Mouse (Mus musculus): Measurements from ENCODE around the gene Chrdl2.
"Not testable (repeated sequence)": the region's sequence is repeated elsewhere in the genome, so short reads cannot be mapped to it uniquely, and the experiment has no call there.

Chrdl2 gene

DNA sequence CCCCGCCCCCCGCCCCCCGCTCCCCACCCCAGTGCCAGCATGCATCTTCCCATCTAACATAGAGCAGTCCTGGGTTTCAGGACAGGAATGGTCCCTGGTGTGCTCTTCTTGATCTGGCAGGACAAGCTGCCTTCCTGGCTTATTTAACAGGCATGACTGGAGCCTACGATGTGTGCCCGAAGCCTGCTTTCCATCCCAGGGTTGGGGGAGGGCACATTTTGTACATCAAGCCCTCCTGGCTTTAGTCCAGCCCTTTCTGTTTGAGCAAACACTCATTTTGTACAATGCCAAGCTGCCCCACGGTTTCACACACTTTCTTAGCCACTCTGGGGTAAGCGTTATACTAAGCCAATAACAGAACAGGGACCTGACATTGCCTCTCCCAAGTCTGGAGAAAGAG lies 30.1 kb downstream of the Chrdl2 start:
- no peak for DNase-seq (ENCODE audit: low spot score)

DNA sequence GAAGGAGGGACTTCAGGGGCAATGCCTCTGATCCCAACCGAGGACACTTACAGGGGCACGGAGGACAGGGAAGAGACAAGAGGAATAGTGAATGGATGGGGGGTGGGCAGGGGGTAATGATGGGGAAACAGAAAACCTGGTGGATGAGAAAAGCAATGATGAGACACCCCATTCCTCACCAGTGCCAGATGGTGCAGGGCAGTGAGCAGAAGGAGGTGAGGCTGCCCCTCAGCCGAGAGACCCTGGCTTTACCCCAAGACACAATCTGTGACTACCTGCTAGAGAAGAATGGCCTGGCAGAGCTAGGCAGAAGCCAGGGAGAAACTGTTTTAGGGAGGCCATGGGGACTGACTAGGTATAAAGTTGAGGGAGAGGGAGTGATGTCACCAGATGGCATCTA lies 30.5 kb downstream of the Chrdl2 start:
- DNase-seq (ENCODE audit: low spot score), result no peak

DNA sequence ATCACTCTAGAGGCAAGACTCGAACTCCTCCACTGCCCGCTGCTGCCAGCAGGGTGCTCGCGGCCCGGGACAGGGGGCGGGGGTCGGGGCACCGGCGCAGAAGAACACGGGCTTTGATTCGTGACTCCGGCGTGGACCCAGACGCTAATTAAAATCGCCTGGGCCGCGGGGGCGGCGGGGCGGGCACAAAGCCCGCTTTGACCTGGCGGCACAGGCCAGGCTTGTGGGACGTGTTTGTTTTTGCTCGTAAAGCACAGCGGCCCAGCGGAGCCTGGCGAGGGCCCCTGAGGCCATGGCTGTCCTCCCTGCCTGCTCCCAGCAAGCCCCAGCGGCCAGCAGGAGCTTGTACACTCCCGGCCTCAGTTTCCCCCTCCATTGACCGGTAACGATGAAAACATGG lies 36.1 kb downstream of the Chrdl2 start:
- DNase-seq (ENCODE audit: low spot score), result no peak

DNA sequence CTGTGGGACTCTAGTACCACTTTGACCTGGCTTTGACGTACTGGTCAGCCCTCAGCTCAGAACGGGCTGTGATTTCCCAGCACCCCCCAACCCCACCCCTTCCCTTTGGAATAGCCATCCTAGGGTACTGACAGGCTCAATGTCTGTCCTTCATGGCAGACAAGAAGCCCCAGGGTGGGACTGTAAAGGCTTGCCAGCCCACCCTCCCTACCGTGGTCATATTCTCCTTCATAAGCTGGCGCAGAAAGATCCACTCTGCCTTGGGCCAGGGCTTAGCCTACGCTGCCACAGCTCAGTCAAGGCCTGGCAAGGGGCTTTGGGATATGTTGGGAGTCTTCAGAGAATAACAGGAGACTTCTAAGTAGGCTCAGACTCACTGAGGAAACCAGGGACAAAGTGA lies 37.1 kb downstream of the Chrdl2 start:
- no peak for DNase-seq (ENCODE audit: low spot score)

DNA sequence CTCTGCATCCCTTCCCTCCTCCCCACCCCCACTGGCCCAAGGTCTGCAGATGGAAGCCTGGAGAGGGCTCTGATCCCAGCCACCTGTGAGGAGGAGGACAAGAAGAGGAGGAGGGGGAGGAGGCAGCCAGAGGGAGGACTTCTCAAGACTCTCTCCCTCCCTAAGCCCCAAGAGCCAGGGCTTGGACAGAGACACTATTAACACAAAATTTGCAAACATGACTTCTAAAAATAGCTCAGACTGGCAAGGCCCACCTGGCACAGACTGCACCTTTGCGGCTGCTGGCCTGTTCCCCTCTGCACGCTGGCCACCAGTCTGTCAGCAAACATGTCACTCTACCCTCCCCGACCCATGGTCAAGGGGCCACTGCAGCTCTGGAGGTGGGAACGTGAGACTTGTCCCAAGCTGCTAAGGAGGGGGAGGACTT lies 37.6 kb downstream of the Chrdl2 start:
- DNase-seq (ENCODE audit: low spot score), result peak; percentile 6

DNA sequence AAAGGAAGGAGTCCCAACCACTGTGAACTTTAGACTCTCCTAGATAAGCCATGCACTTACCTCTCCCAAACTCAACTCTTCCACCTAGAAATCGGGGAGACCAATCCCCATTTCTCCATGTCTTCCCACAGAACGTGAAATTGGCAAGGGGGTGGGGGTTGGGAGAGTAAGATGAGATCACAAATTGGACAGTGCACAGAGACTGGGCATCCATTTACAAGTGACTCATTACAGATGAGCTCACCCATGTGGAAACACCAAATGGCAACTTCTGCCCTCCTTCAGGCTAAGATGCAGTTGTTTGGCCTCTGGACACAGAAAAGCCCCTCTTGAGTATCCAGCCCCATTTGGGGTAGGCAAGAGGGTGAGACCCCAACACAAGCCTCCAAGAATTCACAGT lies 40.5 kb downstream of the Chrdl2 start:
- DNase-seq (ENCODE audit: low spot score), result no peak

DNA sequence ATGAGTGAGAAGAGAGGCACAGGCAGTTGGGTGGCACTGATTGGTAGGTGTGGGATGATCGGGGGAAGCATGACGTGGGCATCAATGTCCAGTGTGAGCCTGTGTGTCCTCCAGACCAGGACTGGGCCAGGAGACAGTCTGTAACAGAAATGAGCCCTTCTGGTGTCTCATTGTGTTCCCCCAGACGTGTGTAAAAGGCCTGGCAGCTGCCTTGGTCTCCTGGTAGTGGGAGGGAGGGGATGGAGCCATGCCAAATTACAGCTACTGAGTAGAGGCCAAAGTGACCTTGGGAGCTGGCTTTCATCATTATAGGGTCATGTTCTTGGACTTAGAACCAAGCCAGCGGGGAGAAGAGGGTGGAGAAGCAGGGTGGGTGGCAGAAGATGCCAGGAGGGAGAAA lies 45.9 kb downstream of the Chrdl2 start:
- no peak for DNase-seq (ENCODE audit: low spot score)

DNA sequence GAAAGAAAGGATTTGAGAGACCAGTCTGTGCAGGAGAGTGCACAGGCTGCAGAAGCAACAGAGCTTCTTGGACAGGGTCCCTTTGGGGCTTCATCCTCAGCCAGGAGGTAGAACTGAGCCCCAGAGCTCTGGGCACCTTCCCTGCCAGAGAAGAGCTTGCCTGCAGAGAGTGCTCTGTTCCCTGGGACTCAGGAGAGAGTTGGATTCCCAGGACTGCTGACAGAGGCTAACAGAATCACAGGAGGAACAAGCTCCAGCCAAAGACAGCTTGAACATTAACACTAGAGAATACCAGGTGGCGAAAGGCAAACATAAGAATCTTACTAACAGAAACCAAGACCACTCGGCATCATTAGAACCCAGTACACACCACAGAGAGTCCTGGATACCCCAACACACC lies 47.0 kb downstream of the Chrdl2 start:
- not testable (repeated sequence) for DNase-seq (ENCODE audit: low spot score)

DNA sequence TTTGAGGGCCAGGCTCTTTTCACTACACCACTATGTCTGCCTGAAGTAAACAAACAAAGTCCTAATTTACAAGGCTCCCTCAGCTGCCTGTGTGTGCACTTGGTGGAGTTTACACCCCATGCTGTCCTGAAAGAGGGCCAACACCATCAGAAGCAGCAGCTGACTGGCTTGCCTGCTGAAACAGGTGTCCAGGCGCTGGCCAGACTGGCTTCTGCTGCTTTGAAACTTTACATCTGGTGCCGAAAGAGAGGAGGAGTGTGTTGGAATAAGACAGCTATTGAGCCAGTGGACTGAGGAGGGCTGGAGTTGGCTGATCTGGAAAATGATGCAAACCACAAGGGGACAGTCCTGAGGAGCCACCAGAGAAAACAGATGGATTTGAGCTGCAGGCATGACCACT lies 68.0 kb downstream of the Chrdl2 start:
- peak; percentile 25 for DNase-seq (ENCODE audit: low spot score)

DNA sequence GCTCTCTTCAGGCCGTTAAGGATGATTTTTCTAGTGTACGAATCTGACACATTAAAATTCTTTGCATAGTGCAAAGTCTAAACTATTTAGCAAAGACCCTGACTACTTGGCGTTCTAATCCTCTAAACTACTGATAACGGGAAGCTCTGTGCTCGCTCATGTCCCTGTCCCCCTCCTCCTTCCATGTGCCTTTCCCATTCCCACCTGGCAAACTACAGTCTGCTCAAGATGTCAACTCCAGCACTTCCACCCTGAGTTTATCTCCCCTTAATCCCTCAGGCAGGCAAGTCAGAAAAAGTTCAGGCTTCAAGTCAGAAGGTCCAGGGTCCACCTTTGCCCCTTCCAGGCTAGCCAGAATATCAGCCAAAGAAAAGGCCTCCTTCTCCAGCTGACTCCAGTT lies 70.3 kb downstream of the Chrdl2 start:
- no peak for DNase-seq (ENCODE audit: low spot score)

DNA sequence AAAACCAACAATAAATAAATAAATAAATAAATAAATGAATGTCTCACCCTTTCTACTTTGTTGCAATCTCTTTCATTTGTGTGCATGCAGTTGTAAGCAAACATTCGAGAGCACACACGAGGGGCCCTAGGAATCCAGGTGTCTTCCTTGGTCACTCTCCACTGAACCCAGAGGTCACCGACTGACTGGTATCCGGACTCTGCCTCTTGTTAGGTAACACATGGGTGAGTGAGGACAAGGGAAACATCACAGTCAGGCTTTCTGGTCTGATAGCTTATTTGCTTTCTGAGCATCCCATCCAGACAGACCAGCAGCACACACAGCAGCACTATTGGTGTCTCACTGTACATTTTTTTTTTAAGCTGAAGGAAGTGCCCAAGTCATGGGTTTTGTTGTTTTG lies 71.1 kb downstream of the Chrdl2 start:
- DNase-seq (ENCODE audit: low spot score), result no peak

DNA sequence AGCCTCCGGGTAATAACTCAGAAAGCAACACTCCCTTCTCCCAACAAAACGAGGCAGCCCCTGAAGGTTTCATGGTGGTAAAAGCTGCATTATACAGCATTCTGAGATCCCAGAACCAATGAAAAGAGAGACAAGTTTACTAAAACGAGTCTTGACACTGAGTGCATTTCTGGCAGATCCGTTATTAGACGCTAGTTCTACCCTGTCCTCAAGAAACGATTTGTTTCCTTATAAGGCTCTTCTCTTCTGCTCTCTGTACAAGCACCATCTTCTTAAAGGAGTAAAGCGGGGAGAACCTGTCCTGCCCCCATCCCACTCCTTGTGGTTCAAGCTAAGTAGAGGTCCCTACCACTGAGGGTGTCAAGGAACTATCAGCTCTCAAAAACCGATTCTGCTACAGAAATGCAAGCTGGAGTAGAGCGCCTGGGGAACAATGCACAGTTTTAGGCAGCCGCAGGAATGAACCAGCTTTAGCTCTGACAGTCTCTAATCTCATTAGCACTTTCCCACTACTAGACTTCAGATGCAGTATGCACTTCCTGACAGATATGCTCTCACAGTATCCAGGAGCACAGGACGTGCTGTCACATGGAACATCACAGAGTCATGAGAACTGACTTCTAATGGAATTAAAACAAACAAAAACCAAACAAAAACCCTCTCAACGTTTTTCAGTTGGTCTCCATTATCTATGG lies 74.3 kb downstream of the Chrdl2 start:
- DNase-seq (ENCODE audit: low spot score), result no peak

DNA sequence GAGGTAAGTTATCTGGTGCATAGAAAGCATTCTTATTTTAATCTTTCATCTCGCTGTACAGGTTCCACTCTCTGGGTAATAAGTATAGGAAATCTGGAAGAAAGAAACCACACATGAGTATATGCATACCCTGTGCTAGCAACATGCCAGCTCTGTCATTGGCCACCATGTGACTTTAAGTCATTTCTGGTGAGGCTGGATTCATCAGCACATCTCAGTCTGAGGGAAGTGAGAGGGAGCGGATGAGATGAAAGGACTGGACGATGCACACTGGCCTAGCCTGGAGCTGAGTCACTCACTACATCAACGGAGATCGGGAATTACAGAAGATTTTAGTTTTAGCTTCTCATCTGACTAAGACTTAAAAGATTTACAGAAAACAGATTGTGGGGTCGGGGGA lies 76.9 kb downstream of the Chrdl2 start:
- DNase-seq (ENCODE audit: low spot score), result no peak

DNA sequence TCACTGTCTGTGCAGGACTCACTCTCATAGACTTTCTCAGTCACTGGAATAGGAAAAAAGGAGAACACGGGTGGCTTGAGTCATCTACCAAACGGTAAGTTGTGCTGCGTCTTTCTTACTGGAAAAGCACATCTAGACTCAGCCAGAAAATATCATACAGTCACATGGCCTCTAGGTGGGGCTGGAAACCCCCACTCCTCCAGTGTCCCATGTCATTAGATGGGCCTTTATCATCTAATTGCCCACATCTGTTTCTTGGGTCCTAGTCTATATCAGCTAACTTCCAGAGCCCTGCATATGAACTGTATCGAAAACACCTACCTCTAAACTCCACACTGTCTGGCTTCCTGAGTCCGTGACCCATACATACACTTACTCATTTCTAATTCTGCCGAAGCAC lies 77.8 kb downstream of the Chrdl2 start:
- DNase-seq (ENCODE audit: low spot score), result no peak

Data from lung, postnatal 25 days (tissue).